Mouse (Mus musculus): Measurements from ENCODE around the gene Capn2.

- no peak for TF ChIP-seq POLR2A (IDR thresholded peaks at IDR 0.05; ENCODE audit: low read depth, low read length)
- TF ChIP-seq CTCF (conservative IDR thresholded peaks at IDR 0.05; ENCODE audit: insufficient read depth, insufficient read length, low read depth, low read length): no peak
Measured at GRCm38 (mm10) chr1:182500224-182500623, 17.2 kb downstream of the Capn2 start.
